Mouse (Mus musculus) forebrain, embryonic 14.5 days (tissue): ENCODE measurements around the gene Gng10. TPM values are rescaled to one million over a fixed set of nuclear protein-coding genes. Genes with fewer than 3 reads are reported as not detected.

ENCODE experiments used
- ATAC-seq: fragments of 200-750 bp; cut with Nextera tagmentation; 2 replicates; pipeline ENCODE4 v1.8.0; 2017; ENCODE audit warnings: mild to moderate bottlenecking, moderate library complexity
- DNase-seq: peaks from one replicate; pipeline ENCODE4 v3.0.0-alpha.2; 2015; ENCODE audit warnings: low spot score
- H3K27ac ChIP-seq: fragments of 300-500 bp; sonication (generic); 2 replicates; pipeline ENCODE4 v1.5.1; 2014; ENCODE audit warnings: low read depth, mild to moderate bottlenecking, control low read depth, low read length, moderate library complexity
- H3K27me3 ChIP-seq: fragments of 300-500 bp; sonication (generic); replicated peaks from 2 replicates; pipeline ENCODE4 v1.6.1; 2014; ENCODE audit warnings: low read length, control low read depth, mixed read lengths; ENCODE audit not compliant: control insufficient read depth, insufficient read depth
- H3K36me3 ChIP-seq: fragments of 300-500 bp; sonication (generic); 2 replicates; pipeline ENCODE4 v1.6.1; 2014; ENCODE audit warnings: low read length, control low read depth; ENCODE audit not compliant: control insufficient read depth, insufficient read depth
- H3K4me1 ChIP-seq: fragments of 300-500 bp; sonication (generic); 2 replicates; pipeline ENCODE4 v1.6.1; 2014; ENCODE audit warnings: antibody characterized with exemption, low read length, control low read depth; ENCODE audit not compliant: control insufficient read depth, insufficient read depth
- H3K4me2 ChIP-seq: fragments of 300-500 bp; sonication (generic); 2 replicates; pipeline ENCODE4 v1.6.1; 2014; ENCODE audit warnings: mild to moderate bottlenecking, control low read depth, low read length
- H3K4me3 ChIP-seq: fragments of 300-500 bp; sonication (generic); 2 replicates; pipeline ENCODE4 v1.5.1; 2014; ENCODE audit warnings: low read depth, low read length, control low read depth
- H3K9ac ChIP-seq: fragments of 300-500 bp; sonication (generic); 2 replicates; pipeline ENCODE4 v1.6.1; 2014; ENCODE audit warnings: mild to moderate bottlenecking, low read length, control low read depth, moderate library complexity
- H3K9me3 ChIP-seq: fragments of 300-500 bp; sonication (generic); replicated peaks from 2 replicates; pipeline ENCODE4 v1.6.1; 2016; ENCODE audit warnings: low read length, control low read depth, mixed read lengths; ENCODE audit not compliant: control insufficient read depth
- WGBS: fragments of 180-500 bp; shearing (Covaris S2); extraction: QIAGEN DNeasy Blood & Tissue Kit; methylation state at CpG from one replicate; pipeline ENCODE4 v1.1.7; 2014; 5-methylcytosine and 5-hydroxymethylcytosine counted together
- polyA plus RNA-seq: library from polyadenylated mRNA; unstranded; fragments of >200 nt; fragmentation: Nextera tagmentation; extraction: Ambion mirVana; gene quantifications from 2 replicates; pipeline ENCODE4 v1.2.1, GENCODE M21; 2014

The Gng10 gene
- polyA plus RNA-seq: 204 and 233 TPM in 2 replicates

- no peaks in the 10 kb centered on the region for H3K27me3 ChIP-seq
- ATAC-seq (peak; percentile 91), DNase-seq (peak; percentile 64)
Measured at GRCm38 (mm10) chr4:59034918-59035785, at the start of gene Gng10. Gng10 (plus strand) TSS chr4:59035088.

GRCm38 (mm10) chr4:58985157-58985648 is 49.7 kb upstream of the Gng10 start:
- H3K9me3 ChIP-seq: no peaks in the 10 kb centered on the region
- H3K4me1 ChIP-seq: 0 out of 2 replicates have a peak, but pooled peaks cover 3% of the 10 kb centered on the region
- H3K9ac ChIP-seq: no peak overlapping the region
- no peaks in the 10 kb centered on the region for H3K27me3 ChIP-seq
- no peaks in the 10 kb centered on the region for H3K36me3 ChIP-seq
- DNase-seq (peak; percentile 74), ATAC-seq (no peak; the same call in 1 of the 2 replicates)
- no peak overlapping the region for H3K4me2 ChIP-seq
- H3K27ac ChIP-seq: no peak overlapping the region
- no peak overlapping the region for H3K4me3 ChIP-seq
- WGBS: 23% methylated on average over 7 of the region's 7 CpGs

More at GRCm38 (mm10) chr4:59034918-59035785, at the start of gene Gng10:
- Histone ChIP-seq H3K9ac (peak within 1 kb of the TSS; percentile 91), H3K9me3 (no peaks in the 10 kb centered on the region; the same call in 1 of the 2 replicates), H3K27ac (peak within 1 kb of the TSS; percentile 90), H3K4me3 (peak within 1 kb of the TSS; percentile 78), H3K4me2 (peak within 1 kb of the TSS; percentile 61), H3K4me1 (no peaks in the 10 kb centered on the region), H3K36me3 (peaks cover 6% of the 10 kb centered on the region; the same call in 1 of the 2 replicates)
- WGBS: 10% methylated on average over 76 of the region's 76 CpGs

GRCm38 (mm10) chr4:58986540-58987190 is 48.2 kb upstream of the Gng10 start, which contains the start of gene Ptgr1:
Ptgr1 (minus strand) TSS chr4:58987119.
- Histone ChIP-seq H3K4me1 (0 out of 2 replicates have a peak, but pooled peaks cover 3% of the 10 kb centered on the region), H3K4me3 (peak within 1 kb of the TSS; percentile 43), H3K27me3 (no peaks in the 10 kb centered on the region), H3K4me2 (peak within 1 kb of the TSS; percentile 81), H3K9ac (peak within 1 kb of the TSS; percentile 58; the same call in 1 of the 2 replicates), H3K27ac (no peak within 1 kb of the TSS), H3K9me3 (no peaks in the 10 kb centered on the region), H3K36me3 (no peaks in the 10 kb centered on the region)
- DNase-seq: peak; percentile 90
- 1% methylated on average over 28 of the region's 28 CpGs for WGBS
- peak; percentile 69 for ATAC-seq

GRCm38 (mm10) chr4:58989303-58989898 is 45.5 kb upstream of the Gng10 start:
- DNase-seq: no peak
- H3K9ac ChIP-seq: no peak overlapping the region

GRCm38 (mm10) chr4:58990609-58991434 is 44.1 kb upstream of the Gng10 start:
- Histone ChIP-seq H3K4me1 (0 out of 2 replicates have a peak, but pooled peaks cover 3% of the 10 kb centered on the region), H3K27me3 (no peaks in the 10 kb centered on the region), H3K4me2 (no peak overlapping the region), H3K36me3 (no peaks in the 10 kb centered on the region), H3K27ac (no peak overlapping the region), H3K9ac (no peak overlapping the region), H3K9me3 (no peaks in the 10 kb centered on the region), H3K4me3 (no peak overlapping the region)
- DNase-seq (peak; percentile 61), ATAC-seq (peak; percentile 59; the same call in 1 of the 2 replicates)
- WGBS: 65% methylated on average over 17 of the region's 17 CpGs

More at GRCm38 (mm10) chr4:58989303-58989898, 45.5 kb upstream of the Gng10 start:
- no peak overlapping the region for H3K4me2 ChIP-seq
- H3K4me3 ChIP-seq: no peak overlapping the region
- H3K36me3 ChIP-seq: no peaks in the 10 kb centered on the region
- no peaks in the 10 kb centered on the region for H3K27me3 ChIP-seq
- no peak for ATAC-seq
- WGBS: 91% methylated on average over 7 of the region's 7 CpGs
- 0 out of 2 replicates have a peak, but pooled peaks cover 3% of the 10 kb centered on the region for H3K4me1 ChIP-seq
- H3K9me3 ChIP-seq: no peaks in the 10 kb centered on the region
- no peak overlapping the region for H3K27ac ChIP-seq

GRCm38 (mm10) chr4:58992195-58992594 is 42.7 kb upstream of the Gng10 start:
- no peaks in the 10 kb centered on the region for H3K4me1 ChIP-seq
- H3K9me3 ChIP-seq: no peaks in the 10 kb centered on the region
- H3K4me3 ChIP-seq: no peak overlapping the region
- no peak for ATAC-seq
- H3K9ac ChIP-seq: no peak overlapping the region
- WGBS: 84% methylated on average over 5 of the region's 5 CpGs
- H3K4me2 ChIP-seq: no peak overlapping the region
- no peaks in the 10 kb centered on the region for H3K27me3 ChIP-seq
- DNase-seq: no peak
- no peak overlapping the region for H3K27ac ChIP-seq
- no peaks in the 10 kb centered on the region for H3K36me3 ChIP-seq

GRCm38 (mm10) chr4:58994762-58995161 is 40.1 kb upstream of the Gng10 start, which contains the start of gene Dnajc25:
Dnajc25 (plus strand) TSS chr4:58995062.
- no peaks in the 10 kb centered on the region for H3K9me3 ChIP-seq
- no peak within 1 kb of the TSS for H3K4me2 ChIP-seq
- 94% methylated on average over 4 of the region's 4 CpGs for WGBS
- H3K27ac ChIP-seq: no peak within 1 kb of the TSS
- H3K36me3 ChIP-seq: no peaks in the 10 kb centered on the region
- no peaks in the 10 kb centered on the region for H3K27me3 ChIP-seq
- ATAC-seq: no peak
- DNase-seq: no peak
- H3K4me1 ChIP-seq: no peaks in the 10 kb centered on the region
- no peak within 1 kb of the TSS for H3K9ac ChIP-seq
- H3K4me3 ChIP-seq: no peak within 1 kb of the TSS

- no peak overlapping the region for H3K4me3 ChIP-seq
- H3K36me3 ChIP-seq: no peaks in the 10 kb centered on the region
- H3K27me3 ChIP-seq: no peaks in the 10 kb centered on the region
- WGBS: 72% methylated on average over 8 of the region's 8 CpGs
- no peaks in the 10 kb centered on the region for H3K9me3 ChIP-seq
- H3K4me1 ChIP-seq: no peaks in the 10 kb centered on the region
- no peak for ATAC-seq
- DNase-seq: no peak
- no peak overlapping the region for H3K27ac ChIP-seq
- H3K9ac ChIP-seq: no peak overlapping the region
- H3K4me2 ChIP-seq: no peak overlapping the region
Measured at GRCm38 (mm10) chr4:58995251-58995693, 39.6 kb upstream of the Gng10 start.
